Mouse (Mus musculus): ENCODE measurements around the gene Ubxn7. TPM values are rescaled to one million over a fixed set of nuclear protein-coding genes. Genes with fewer than 3 reads are reported as not detected.

Ubxn7 gene
- 33.3 TPM for polyA plus RNA-seq (2017; shearing (Covaris generic))

GRCm38 (mm10) chr16:32332040-32332555 lies at the start of gene Ubxn7:
Gene Ubxn7, plus strand, starts transcription at chr16:32332257.

GRCm38 (mm10) chr16:32400267-32400666 lies 68.2 kb downstream of the Ubxn7 start, which contains the start of gene Tm4sf19:
Gene Tm4sf19, plus strand, starts transcription at chr16:32400506.

GRCm38 (mm10) chr16:32419517-32420483 lies 87.7 kb downstream of the Ubxn7 start, which contains the start of gene Tctex1d2:
Gene Tctex1d2, plus strand, starts transcription at chr16:32419702.

GRCm38 (mm10) chr16:32430474-32431046 lies 98.5 kb downstream of the Ubxn7 start, which contains the start of gene Pcyt1a:
Gene Pcyt1a, plus strand, starts transcription at chr16:32430921.

Other genes with a start within 250 kb of the Ubxn7 start
- gene Pigx, start 232.5 kb upstream of the Ubxn7 start, polyA plus RNA-seq (2017; shearing (Covaris generic)): 91.0 TPM
- 44.3 TPM for gene Cep19, start 232.5 kb upstream of the Ubxn7 start, polyA plus RNA-seq (2017; shearing (Covaris generic))
- 120 TPM for gene Nrros, start 166.7 kb upstream of the Ubxn7 start, polyA plus RNA-seq (2017; shearing (Covaris generic))
- gene Bex6, start 152.4 kb upstream of the Ubxn7 start, polyA plus RNA-seq (2017; shearing (Covaris generic)): not detected
- gene Fbxo45, start 85.1 kb upstream of the Ubxn7 start, polyA plus RNA-seq (2017; shearing (Covaris generic)): 2.5 TPM
- 25.0 TPM for gene Wdr53, start 85.0 kb upstream of the Ubxn7 start, polyA plus RNA-seq (2017; shearing (Covaris generic))
- gene Smco1, start 60.8 kb upstream of the Ubxn7 start, polyA plus RNA-seq (2017; shearing (Covaris generic)): not detected
- 12.3 TPM for gene Rnf168, start 54.8 kb upstream of the Ubxn7 start, polyA plus RNA-seq (2017; shearing (Covaris generic))
- not detected for gene Tm4sf19, start 68.2 kb downstream of the Ubxn7 start, polyA plus RNA-seq (2017; shearing (Covaris generic))
- 4.4 TPM for gene Tctex1d2, start 87.4 kb downstream of the Ubxn7 start, polyA plus RNA-seq (2017; shearing (Covaris generic))
- gene Pcyt1a, start 98.7 kb downstream of the Ubxn7 start, polyA plus RNA-seq (2017; shearing (Covaris generic)): 15.5 TPM
- 0.15 TPM for gene Slc51a, start 155.6 kb downstream of the Ubxn7 start, polyA plus RNA-seq (2017; shearing (Covaris generic))
- gene Zdhhc19, start 164.0 kb downstream of the Ubxn7 start, polyA plus RNA-seq (2017; shearing (Covaris generic)): not detected